Mouse (Mus musculus): ENCODE measurements at regions not wholly inside any gene's neighbourhood (a gene's known extent, or its start where the extent isn't known, plus 50 kb on each side); places are given as distances from the start of the nearest gene placed in this dataset.

DNA sequence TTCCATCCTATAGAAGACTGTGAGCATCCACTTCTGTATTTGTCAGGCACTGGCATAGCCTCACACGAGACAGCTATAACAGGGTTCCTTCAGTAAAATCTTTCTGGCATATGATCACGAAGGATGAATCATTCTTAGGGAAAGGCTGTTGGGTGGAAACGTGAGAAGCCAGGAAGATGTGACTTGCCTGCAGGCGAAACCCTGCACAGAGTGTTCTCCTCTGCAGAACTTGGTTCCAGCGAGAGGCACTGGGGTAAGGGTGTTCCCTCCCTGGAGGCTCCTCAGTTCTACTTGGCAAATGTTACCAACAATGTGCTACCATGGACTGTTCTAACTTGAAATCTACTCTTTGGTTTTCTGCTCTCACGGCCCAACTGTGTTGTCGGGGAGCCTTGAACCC, 268.0 kb downstream of the Gadd45g start:
- 0 out of 2 replicates have a peak, but pooled peaks cover 5% of the 10 kb centered on the region for H3K4me1 ChIP-seq (ENCODE audit: control insufficient read depth, insufficient read depth, low read length)
- no peak for TF ChIP-seq CTCF (IDR thresholded peaks at IDR 0.05; ENCODE audit: low read depth, low read length)
- H3K4me3 ChIP-seq (ENCODE audit: insufficient read depth, low read length) = no peak overlapping the region
- H3K27ac ChIP-seq (ENCODE audit: insufficient read depth, low read depth, low read length) = no peak overlapping the region

DNA sequence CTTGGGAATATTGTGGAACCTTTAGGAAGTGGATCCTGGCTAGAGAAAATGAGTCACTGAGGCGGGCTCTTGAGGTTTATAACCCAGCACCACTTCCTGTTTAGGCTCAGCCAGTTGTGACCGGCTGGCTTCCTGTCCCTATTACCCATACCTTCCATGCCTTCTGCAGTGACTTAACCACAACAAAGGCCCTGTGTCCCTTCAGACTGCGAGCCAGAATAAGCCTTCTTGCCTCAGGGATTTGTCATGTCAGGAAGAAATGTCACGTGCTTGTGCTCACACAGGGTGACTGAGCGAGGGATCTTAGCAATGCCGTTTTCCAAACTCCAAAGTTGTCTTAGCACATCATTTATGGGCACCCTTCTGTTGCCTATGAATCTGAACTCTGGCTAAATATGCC, 268.5 kb downstream of the Gadd45g start:
- Histone ChIP-seq H3K27ac (ENCODE audit: insufficient read depth, low read depth, low read length) (no peak overlapping the region), H3K4me1 (ENCODE audit: control insufficient read depth, insufficient read depth, low read length) (0 out of 2 replicates have a peak, but pooled peaks cover 5% of the 10 kb centered on the region), H3K4me3 (ENCODE audit: insufficient read depth, low read length) (no peak overlapping the region)
- TF ChIP-seq CTCF (IDR thresholded peaks at IDR 0.05; ENCODE audit: low read depth, low read length) (no peak), POLR2A (IDR thresholded peaks at IDR 0.05; ENCODE audit: borderline replicate concordance, low read depth, low read length) (no peak)

DNA sequence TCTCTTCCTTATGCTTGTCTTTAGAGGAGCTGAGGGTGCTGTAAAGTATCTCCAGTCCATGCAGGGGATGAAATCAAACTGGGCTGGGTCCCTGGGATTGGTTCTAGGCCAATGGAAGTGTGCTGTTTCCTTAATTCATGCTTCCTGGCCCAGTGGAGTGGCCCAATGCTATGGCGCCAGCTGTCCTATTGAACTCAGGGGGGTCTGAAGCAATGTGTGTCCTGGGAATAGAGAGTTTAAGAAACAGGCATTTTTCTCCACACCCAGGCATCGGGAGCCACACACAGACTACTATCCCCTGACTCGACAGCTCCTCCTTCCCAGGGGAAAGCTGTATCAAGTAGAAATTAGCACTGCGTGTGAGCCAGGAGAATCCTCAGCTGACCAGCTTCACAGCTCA, 269.8 kb downstream of the Gadd45g start:
- 0 out of 2 replicates have a peak, but pooled peaks cover 5% of the 10 kb centered on the region for H3K4me1 ChIP-seq (ENCODE audit: control insufficient read depth, insufficient read depth, low read length)
- no peak overlapping the region for H3K4me3 ChIP-seq (ENCODE audit: insufficient read depth, low read length)
- TF ChIP-seq CTCF (IDR thresholded peaks at IDR 0.05; ENCODE audit: low read depth, low read length) (no peak), POLR2A (IDR thresholded peaks at IDR 0.05; ENCODE audit: borderline replicate concordance, low read depth, low read length) (no peak)
- H3K27ac ChIP-seq (ENCODE audit: insufficient read depth, low read depth, low read length) = no peak overlapping the region

DNA sequence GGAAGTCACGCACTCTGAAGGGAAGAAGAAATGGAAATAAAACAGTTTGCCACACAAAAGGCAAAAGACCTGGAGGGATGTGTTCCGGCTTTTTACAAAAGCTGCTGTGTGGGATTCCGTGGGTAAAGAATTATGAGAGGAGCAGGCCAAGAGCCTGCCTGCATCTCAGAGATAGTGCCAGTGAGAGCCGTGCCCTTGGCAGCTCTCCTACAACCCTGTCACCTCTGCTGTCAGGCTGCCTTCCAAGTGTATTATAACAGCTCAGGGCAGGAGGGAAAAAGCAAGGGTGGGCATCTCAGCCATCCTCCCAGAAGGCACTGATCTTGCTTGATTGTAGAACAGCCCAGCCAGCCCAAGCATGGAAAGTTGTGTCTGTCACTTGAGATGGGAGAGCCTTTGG, 270.3 kb downstream of the Gadd45g start:
- Histone ChIP-seq H3K4me3 (ENCODE audit: insufficient read depth, low read length) (no peak overlapping the region), H3K4me1 (ENCODE audit: control insufficient read depth, insufficient read depth, low read length) (0 out of 2 replicates have a peak, but pooled peaks cover 5% of the 10 kb centered on the region), H3K27ac (ENCODE audit: insufficient read depth, low read depth, low read length) (no peak overlapping the region)
- TF ChIP-seq POLR2A (IDR thresholded peaks at IDR 0.05; ENCODE audit: borderline replicate concordance, low read depth, low read length) = no peak

DNA sequence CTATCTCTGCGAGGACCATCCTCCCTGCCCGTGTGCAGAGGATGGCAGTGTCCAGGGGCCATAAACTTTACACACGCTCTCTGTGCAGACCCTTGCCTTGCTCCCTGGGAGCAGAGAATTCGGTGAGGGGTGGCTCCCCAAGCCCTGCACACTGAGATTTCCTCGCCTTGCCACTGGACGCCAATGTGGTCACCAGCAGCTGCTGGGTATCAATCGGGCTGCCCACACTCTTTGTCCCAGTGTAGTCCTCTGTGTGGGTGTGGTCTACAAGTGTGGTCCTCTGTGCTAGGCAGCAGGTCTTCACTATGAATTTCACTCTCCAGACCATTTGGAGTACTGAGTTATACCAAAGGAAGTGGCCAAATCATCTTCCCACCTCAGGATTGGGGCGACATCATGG, 274.3 kb downstream of the Gadd45g start:
- no peak overlapping the region for H3K4me3 ChIP-seq (ENCODE audit: insufficient read depth, low read length)
- H3K27ac ChIP-seq (ENCODE audit: insufficient read depth, low read depth, low read length) = no peak overlapping the region
- no peak for TF ChIP-seq CTCF (IDR thresholded peaks at IDR 0.05; ENCODE audit: low read depth, low read length)
- no peaks in the 10 kb centered on the region for H3K4me1 ChIP-seq (ENCODE audit: control insufficient read depth, insufficient read depth, low read length)

DNA sequence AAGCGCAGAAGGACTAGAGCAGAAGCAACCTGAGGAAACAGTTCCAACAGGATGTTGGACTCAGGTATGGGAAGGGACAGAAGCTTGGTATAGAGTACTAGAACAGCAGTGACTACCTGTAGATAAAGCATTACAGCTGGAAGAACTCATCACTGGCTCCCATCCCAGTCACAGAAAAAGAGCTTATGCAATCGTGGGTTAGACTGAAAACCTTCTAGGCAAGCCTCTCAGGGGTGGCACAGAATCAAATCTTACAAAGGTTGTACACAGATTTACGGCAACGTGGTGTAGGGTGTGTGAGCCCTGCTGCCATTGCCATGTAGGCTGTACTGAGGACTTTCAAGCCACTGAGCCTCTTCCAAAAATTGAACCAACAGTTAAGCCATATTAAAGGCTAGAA, 278.6 kb downstream of the Gadd45g start:
- no peak overlapping the region for H3K4me3 ChIP-seq (ENCODE audit: insufficient read depth, low read length)
- H3K4me1 ChIP-seq (ENCODE audit: control insufficient read depth, insufficient read depth, low read length) = no peaks in the 10 kb centered on the region
- H3K27ac ChIP-seq (ENCODE audit: insufficient read depth, low read depth, low read length) = no peak overlapping the region
- TF ChIP-seq CTCF (IDR thresholded peaks at IDR 0.05; ENCODE audit: low read depth, low read length) (no peak), POLR2A (IDR thresholded peaks at IDR 0.05; ENCODE audit: borderline replicate concordance, low read depth, low read length) (no peak)

DNA sequence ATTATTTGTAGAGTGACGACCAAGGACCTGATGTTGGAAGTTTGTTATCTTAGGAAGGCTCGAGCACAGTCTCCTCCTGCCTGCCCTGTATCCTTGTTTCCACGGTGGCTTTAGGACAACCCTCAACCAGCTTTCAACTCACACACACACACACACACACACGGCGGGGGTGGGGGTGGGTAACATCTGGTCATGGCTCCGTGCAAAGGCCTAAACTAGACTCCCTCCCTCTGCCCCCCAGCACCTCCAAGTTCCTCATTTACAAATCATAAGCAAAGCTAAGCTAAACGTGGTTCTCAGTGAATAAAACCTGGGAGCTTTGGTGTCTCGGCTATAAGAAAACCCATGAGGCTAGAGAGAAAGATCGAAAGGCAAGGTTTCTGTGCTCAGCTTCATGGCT, 281.3 kb downstream of the Gadd45g start:
- H3K4me1 ChIP-seq (ENCODE audit: control insufficient read depth, insufficient read depth, low read length) = no peaks in the 10 kb centered on the region
- H3K4me3 ChIP-seq (ENCODE audit: insufficient read depth, low read length) = no peak overlapping the region
- TF ChIP-seq POLR2A (IDR thresholded peaks at IDR 0.05; ENCODE audit: borderline replicate concordance, low read depth, low read length) (no peak), CTCF (IDR thresholded peaks at IDR 0.05; ENCODE audit: low read depth, low read length) (no peak)
- H3K27ac ChIP-seq (ENCODE audit: insufficient read depth, low read depth, low read length) = no peak overlapping the region

DNA sequence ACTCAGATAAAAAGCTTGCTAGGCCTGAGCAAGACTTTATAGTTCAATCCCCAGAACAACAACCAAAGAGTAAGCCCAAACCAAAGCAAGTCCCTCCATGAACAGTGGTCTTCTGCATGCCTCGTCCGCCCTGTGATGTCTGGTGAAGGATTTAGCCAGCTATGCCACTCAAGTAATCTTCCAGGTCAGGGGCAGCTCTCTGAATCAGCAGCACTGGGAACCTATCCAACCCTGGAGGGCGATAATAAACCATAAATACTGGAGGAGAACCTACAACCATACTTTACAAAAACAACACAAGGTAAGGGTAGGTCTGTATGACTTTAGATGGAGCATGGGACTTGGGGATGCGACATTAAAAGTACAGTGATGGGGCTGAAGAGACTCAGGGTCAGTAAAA, 283.0 kb downstream of the Gadd45g start:
- TF ChIP-seq CTCF (IDR thresholded peaks at IDR 0.05; ENCODE audit: low read depth, low read length) (no peak), POLR2A (IDR thresholded peaks at IDR 0.05; ENCODE audit: borderline replicate concordance, low read depth, low read length) (no peak)
- Histone ChIP-seq H3K4me3 (ENCODE audit: insufficient read depth, low read length) (no peak overlapping the region), H3K4me1 (ENCODE audit: control insufficient read depth, insufficient read depth, low read length) (no peaks in the 10 kb centered on the region), H3K27ac (ENCODE audit: insufficient read depth, low read depth, low read length) (no peak overlapping the region)

DNA sequence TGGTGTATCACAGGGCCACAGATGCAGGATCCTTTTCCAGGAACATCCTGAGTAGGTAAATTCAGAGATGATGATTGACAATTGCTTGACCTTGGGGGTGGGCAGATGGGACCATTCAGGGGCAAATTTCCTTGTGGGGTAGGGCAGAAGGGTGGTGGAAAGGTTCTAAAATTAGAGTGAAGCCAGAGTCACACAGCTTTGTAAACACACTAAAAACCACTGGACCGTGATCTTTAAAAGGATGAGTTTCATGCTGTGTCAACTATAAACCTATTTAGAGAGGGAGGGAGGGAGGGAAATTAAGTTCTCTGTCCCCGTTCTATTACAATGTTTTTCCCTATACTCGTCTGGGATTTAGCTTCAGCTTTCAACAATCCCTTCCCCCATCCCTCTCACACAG, 286.7 kb downstream of the Gadd45g start:
- no peaks in the 10 kb centered on the region for H3K4me1 ChIP-seq (ENCODE audit: control insufficient read depth, insufficient read depth, low read length)
- H3K4me3 ChIP-seq (ENCODE audit: insufficient read depth, low read length) = no peak overlapping the region
- no peak overlapping the region for H3K27ac ChIP-seq (ENCODE audit: insufficient read depth, low read depth, low read length)
- TF ChIP-seq POLR2A (IDR thresholded peaks at IDR 0.05; ENCODE audit: borderline replicate concordance, low read depth, low read length) (no peak), CTCF (IDR thresholded peaks at IDR 0.05; ENCODE audit: low read depth, low read length) (no peak)

DNA sequence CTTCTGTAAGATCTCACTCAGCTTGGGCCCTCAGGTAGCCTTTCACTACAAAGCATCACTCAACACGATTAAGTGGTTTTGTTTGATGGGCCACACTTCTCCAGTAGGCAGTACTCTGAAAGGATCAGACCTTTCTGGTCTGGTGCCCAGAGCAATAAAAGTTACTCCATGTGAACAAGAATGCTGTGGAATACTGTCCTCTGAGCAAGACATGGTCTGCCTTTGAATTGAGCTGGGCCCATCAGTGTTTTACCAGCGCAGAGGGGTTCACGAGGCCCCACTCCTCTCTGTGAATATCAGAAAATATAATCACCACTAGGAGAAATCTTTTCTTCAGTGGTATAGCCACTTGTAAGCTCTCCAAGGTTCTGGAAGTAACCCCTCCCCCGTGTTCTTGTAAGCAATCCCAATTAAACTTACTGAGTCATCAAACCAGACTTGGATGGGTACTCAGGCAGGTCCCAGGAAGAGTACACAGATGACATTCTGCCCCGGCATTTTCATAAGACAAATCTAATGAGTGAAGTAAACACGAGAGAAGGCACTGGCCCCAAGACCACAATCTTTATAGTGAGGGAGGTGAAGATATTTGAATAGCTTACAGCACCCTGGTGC, 292.0 kb downstream of the Gadd45g start:
- H3K4me1 ChIP-seq (ENCODE audit: control insufficient read depth, insufficient read depth, low read length) = no peaks in the 10 kb centered on the region
- no peak overlapping the region for H3K27ac ChIP-seq (ENCODE audit: insufficient read depth, low read depth, low read length)
- TF ChIP-seq POLR2A (IDR thresholded peaks at IDR 0.05; ENCODE audit: borderline replicate concordance, low read depth, low read length) = no peak
- TF ChIP-seq CTCF (IDR thresholded peaks at IDR 0.05; ENCODE audit: low read depth, low read length) = no peak
- H3K4me3 ChIP-seq (ENCODE audit: insufficient read depth, low read length) = no peak overlapping the region
